Mouse (Mus musculus) forebrain, postnatal 0 days (tissue): ENCODE measurements at regions not wholly inside any gene's neighbourhood (a gene's known extent, or its start where the extent isn't known, plus 50 kb on each side); places are given as distances from the start of the nearest gene placed in this dataset.

Experiments
- ATAC-seq: fragments of 200-750 bp; cut with Nextera tagmentation; 2 replicates; pipeline ENCODE4 v1.8.0; 2017; ENCODE audit warnings: mild to moderate bottlenecking, moderate library complexity
- DNase-seq: peaks from one replicate; pipeline ENCODE4 v3.0.0-alpha.2; 2015
- H3K27ac ChIP-seq: fragments of 300-500 bp; sonication (generic); 2 replicates; pipeline ENCODE4 v1.5.1; 2014; ENCODE audit warnings: low read depth, mild to moderate bottlenecking, antibody characterized with exemption, low read length, moderate library complexity, mixed read lengths
- H3K27me3 ChIP-seq: fragments of 300-500 bp; sonication (generic); 2 replicates; pipeline ENCODE4 v1.6.1; 2014; ENCODE audit warnings: mild to moderate bottlenecking, low read length, mixed read lengths; ENCODE audit not compliant: insufficient read depth
- H3K36me3 ChIP-seq: fragments of 300-500 bp; sonication (generic); 2 replicates; pipeline ENCODE4 v1.6.1; 2014; ENCODE audit warnings: mild to moderate bottlenecking, moderate library complexity; ENCODE audit not compliant: insufficient read depth
- H3K4me1 ChIP-seq: fragments of 300-500 bp; sonication (generic); 2 replicates; pipeline ENCODE4 v1.6.1; 2014; ENCODE audit warnings: antibody characterized with exemption; ENCODE audit not compliant: insufficient read depth
- H3K4me2 ChIP-seq: fragments of 300-500 bp; sonication (generic); 2 replicates; pipeline ENCODE4 v1.6.1; 2014; ENCODE audit warnings: low read depth, mild to moderate bottlenecking, moderate library complexity
- H3K4me3 ChIP-seq: fragments of 300-500 bp; sonication (generic); 2 replicates; pipeline ENCODE4 v1.5.1; 2014; ENCODE audit warnings: low read depth, low read length, mixed read lengths
- H3K9ac ChIP-seq: fragments of 300-500 bp; sonication (generic); 2 replicates; pipeline ENCODE4 v1.6.1; 2014; ENCODE audit warnings: mild to moderate bottlenecking
- H3K9me3 ChIP-seq: fragments of 300-500 bp; sonication (generic); 2 replicates; pipeline ENCODE4 v1.6.1; 2016; ENCODE audit warnings: low read length
- CTCF ChIP-seq: sonication (generic); IDR thresholded peaks from 2 replicates; pipeline ENCODE4 v1.5.1; 2016; ENCODE audit warnings: antibody characterized with exemption, control low read depth, low read depth
- WGBS: fragments of 180-500 bp; shearing (Covaris S2); extraction: QIAGEN DNeasy Blood & Tissue Kit; methylation state at CpG from one replicate; pipeline ENCODE4 v1.1.7; 2014; 5-methylcytosine and 5-hydroxymethylcytosine counted together

GRCm38 (mm10) chr17:43174860-43175259, 95.3 kb upstream of the Adgrf1 start:
- H3K36me3 ChIP-seq: no peaks in the 10 kb centered on the region
- TF ChIP-seq CTCF: no peak
- WGBS: 70% methylated on average over 1 of the region's 1 CpGs
- ATAC-seq: no peak
- no peak for DNase-seq
- no peaks in the 10 kb centered on the region for H3K27me3 ChIP-seq
- H3K27ac ChIP-seq: no peak overlapping the region
- H3K4me1 ChIP-seq: no peaks in the 10 kb centered on the region
- no peak overlapping the region for H3K9ac ChIP-seq
- H3K4me3 ChIP-seq: no peak overlapping the region
- H3K9me3 ChIP-seq: no peaks in the 10 kb centered on the region
- H3K4me2 ChIP-seq: no peak overlapping the region

- H3K4me1 ChIP-seq: no peaks in the 10 kb centered on the region
- H3K9ac ChIP-seq: no peak overlapping the region
- no peaks in the 10 kb centered on the region for H3K36me3 ChIP-seq
- H3K27ac ChIP-seq: no peak overlapping the region
- H3K27me3 ChIP-seq: no peaks in the 10 kb centered on the region
- 70% methylated on average over 1 of the region's 1 CpGs for WGBS
- H3K9me3 ChIP-seq: no peaks in the 10 kb centered on the region
- no peak overlapping the region for H3K4me2 ChIP-seq
- no peak for TF ChIP-seq CTCF
- no peak for ATAC-seq
- H3K4me3 ChIP-seq: no peak overlapping the region
- DNase-seq: no peak
Observed at GRCm38 (mm10) chr17:43177244-43177643, 92.9 kb upstream of the Adgrf1 start.

DNA sequence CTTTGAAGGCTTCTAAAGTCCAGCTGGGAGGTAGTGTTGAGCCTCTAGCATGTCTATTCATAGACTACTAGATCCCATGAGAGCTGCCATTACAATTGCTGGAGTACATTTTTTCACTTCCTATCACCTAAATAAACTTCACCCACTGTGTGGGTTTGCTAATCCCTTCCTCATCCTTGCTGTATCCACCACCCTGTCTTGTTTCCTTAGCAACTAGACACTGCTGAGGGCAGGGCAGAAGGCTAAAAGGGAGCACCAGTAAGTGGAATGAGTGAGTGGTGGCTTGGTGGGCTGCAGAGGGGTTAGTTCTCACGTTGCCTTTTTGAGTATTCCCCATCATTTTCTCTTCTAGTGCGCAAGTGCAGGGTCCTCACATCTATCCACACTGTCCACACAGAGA, 80.1 kb upstream of the Adgrf1 start:
- Histone ChIP-seq H3K9ac (no peak overlapping the region), H3K9me3 (no peaks in the 10 kb centered on the region), H3K4me3 (no peak overlapping the region), H3K27me3 (no peaks in the 10 kb centered on the region), H3K4me1 (no peaks in the 10 kb centered on the region), H3K4me2 (no peak overlapping the region), H3K27ac (no peak overlapping the region), H3K36me3 (no peaks in the 10 kb centered on the region)
- DNase-seq (no peak), ATAC-seq (no peak; the same call in 1 of the 2 replicates)
- WGBS: 67% methylated on average over 2 of the region's 2 CpGs
- TF ChIP-seq CTCF: no peak

- DNase-seq (no peak), ATAC-seq (no peak)
- H3K4me1 ChIP-seq: no peaks in the 10 kb centered on the region
- no peak overlapping the region for H3K27ac ChIP-seq
- H3K27me3 ChIP-seq: no peaks in the 10 kb centered on the region
- H3K4me2 ChIP-seq: no peak overlapping the region
- H3K4me3 ChIP-seq: no peak overlapping the region
- WGBS: 81% methylated on average over 3 of the region's 3 CpGs
- H3K9me3 ChIP-seq: no peaks in the 10 kb centered on the region
- no peak for TF ChIP-seq CTCF
- no peak overlapping the region for H3K9ac ChIP-seq
- no peaks in the 10 kb centered on the region for H3K36me3 ChIP-seq
Observed at GRCm38 (mm10) chr17:43190853-43191485, 79.2 kb upstream of the Adgrf1 start.

DNA sequence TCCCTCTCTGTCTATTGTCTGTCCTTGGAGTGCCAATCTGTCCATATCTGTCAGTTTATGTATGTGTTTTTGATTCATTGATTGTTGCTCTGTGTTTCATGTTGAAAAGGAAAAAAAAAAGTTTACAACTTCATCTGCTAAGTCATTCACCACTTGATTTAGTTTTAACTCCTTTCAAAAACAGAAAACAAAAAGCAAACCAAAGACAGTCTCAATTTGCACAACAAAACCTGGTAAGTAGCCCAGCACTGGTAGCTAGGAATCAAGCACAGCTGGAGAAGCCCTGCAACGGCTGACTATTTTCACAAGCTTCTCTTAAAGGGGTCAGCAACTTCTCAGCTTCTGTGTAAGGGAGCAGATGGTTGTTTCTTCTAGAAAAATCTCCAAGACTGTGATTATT, 72.9 kb upstream of the Adgrf1 start:
- ATAC-seq (no peak), DNase-seq (no peak)
- TF ChIP-seq CTCF: no peak
- Histone ChIP-seq H3K27me3 (no peaks in the 10 kb centered on the region), H3K4me2 (no peak overlapping the region), H3K9ac (no peak overlapping the region), H3K4me1 (no peaks in the 10 kb centered on the region), H3K4me3 (no peak overlapping the region), H3K36me3 (no peaks in the 10 kb centered on the region), H3K27ac (no peak overlapping the region), H3K9me3 (no peaks in the 10 kb centered on the region)
- WGBS: 15% methylated on average over 1 of the region's 1 CpGs

GRCm38 (mm10) chr17:43200832-43201231, 69.3 kb upstream of the Adgrf1 start:
- DNase-seq (no peak), ATAC-seq (no peak)
- no peak for TF ChIP-seq CTCF
- Histone ChIP-seq H3K4me3 (no peak overlapping the region), H3K9ac (no peak overlapping the region), H3K4me2 (no peak overlapping the region), H3K36me3 (no peaks in the 10 kb centered on the region), H3K27ac (no peak overlapping the region), H3K4me1 (no peaks in the 10 kb centered on the region), H3K27me3 (no peaks in the 10 kb centered on the region), H3K9me3 (no peaks in the 10 kb centered on the region)
- WGBS: 57% methylated on average over 2 of the region's 2 CpGs

DNA sequence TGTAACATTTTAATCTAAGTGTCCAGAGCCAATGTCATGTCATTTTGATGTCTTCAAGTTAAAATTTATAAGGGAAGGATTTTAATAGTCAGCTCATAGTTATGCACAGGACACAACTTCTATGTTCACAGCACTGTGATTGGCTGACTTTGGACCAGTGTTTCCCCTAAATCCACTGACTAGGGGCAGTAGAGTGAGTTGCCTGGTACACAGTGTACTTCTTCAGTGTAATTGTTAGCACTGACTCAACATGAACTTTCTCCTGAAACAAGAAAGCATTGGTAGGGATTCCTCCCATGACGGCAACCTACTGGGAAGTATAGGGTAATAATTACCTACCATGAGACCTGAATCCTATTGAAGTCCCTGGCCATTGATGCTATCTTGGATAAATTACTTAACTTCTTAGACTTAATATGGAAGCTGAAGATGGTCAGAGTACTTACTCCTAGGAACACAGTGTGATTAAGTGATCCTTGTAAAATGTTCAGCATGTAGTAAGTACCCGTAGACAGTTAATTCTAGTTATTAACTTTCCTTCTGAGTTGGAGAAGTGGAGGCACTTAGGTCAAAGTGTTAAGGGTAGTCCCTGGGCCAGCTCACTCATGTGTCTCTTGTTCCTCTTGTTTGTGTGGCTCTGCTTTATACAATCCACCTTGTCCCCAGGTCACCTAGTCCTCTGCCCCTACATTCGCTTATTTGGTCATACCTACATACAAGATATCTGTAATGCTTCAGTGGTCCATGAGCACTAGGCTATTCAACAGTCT, 63.2 kb upstream of the Adgrf1 start:
- no peak for TF ChIP-seq CTCF
- Histone ChIP-seq H3K36me3 (no peaks in the 10 kb centered on the region), H3K9me3 (no peaks in the 10 kb centered on the region), H3K4me3 (no peak overlapping the region), H3K9ac (no peak overlapping the region), H3K27me3 (no peaks in the 10 kb centered on the region), H3K4me2 (no peak overlapping the region), H3K27ac (no peak overlapping the region), H3K4me1 (no peaks in the 10 kb centered on the region)
- no peak for DNase-seq
- WGBS: over 99% methylated on average over 3 of the region's 3 CpGs
- ATAC-seq: no peak
